Mouse (Mus musculus): ENCODE results near the gene Tlr12. TPM values are rescaled to one million over a fixed set of nuclear protein-coding genes. Genes with fewer than 3 reads are reported as not detected.

Gene Tlr12
- polyA plus RNA-seq, 1 experiment from 2014 or later: 0.91 TPM

DNA sequence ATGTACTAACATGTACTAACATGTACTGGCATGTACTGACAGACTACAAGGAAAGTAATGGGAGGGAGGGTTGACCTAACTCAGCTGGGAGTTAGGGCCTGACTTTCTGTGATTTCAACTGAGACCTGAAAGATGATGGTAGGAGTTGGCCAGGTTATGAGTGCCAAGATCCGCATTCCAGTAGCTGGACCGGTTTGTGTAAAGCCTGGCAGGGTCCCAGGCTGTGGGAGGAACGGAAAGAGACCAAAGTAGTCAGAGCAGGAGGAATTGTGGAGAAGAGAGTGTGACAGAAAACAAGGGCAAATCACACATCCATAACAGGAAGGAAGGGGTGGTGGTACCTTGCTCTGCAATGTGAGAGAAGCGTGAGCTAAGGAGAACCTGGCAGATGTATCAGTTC lies 42.6 kb downstream of the Tlr12 start:
- ATAC-seq (ENCODE audit: low FRiP score, low TSS enrichment): no peak
- WGBS: 87% methylated on average over 4 of the region's 4 CpGs
- Histone ChIP-seq H3K4me2 (replicated peaks; ENCODE audit: low read depth, low read length) (no peak overlapping the region), H3K9me3 (ENCODE audit: control insufficient read depth, low read length) (no peaks in the 10 kb centered on the region), H3K36me3 (ENCODE audit: control insufficient read depth, insufficient read depth, low read length) (peaks cover 6% of the 10 kb centered on the region), H3K27ac (ENCODE audit: low read depth, low read length) (no peak overlapping the region), H3K4me1 (ENCODE audit: control insufficient read depth, insufficient read depth, low read length) (no peaks in the 10 kb centered on the region), H3K4me3 (ENCODE audit: low read length) (no peak overlapping the region), H3K27me3 (ENCODE audit: control insufficient read depth, insufficient read depth, low read length) (no peaks in the 10 kb centered on the region), H3K9ac (ENCODE audit: low read depth, low read length) (no peak overlapping the region)

Other genes with a start within 250 kb of the Tlr12 start
- 3.2 and 4.4 TPM in 2 replicates for gene Zscan20, start 8.5 kb downstream of the Tlr12 start, polyA plus RNA-seq (2014; fragmentation: Nextera tagmentation; extraction: Ambion mirVana)
- 46.6 and 50.2 TPM in 2 replicates for gene Phc2, start 36.1 kb upstream of the Tlr12 start, polyA plus RNA-seq (2014; fragmentation: Nextera tagmentation; extraction: Ambion mirVana)
- 0.23 and 0.49 TPM in 2 replicates for gene A3galt2, start 136.7 kb upstream of the Tlr12 start, polyA plus RNA-seq (2014; fragmentation: Nextera tagmentation; extraction: Ambion mirVana)
- gene Zfp362, start 187.4 kb upstream of the Tlr12 start, polyA plus RNA-seq (2014; fragmentation: Nextera tagmentation; extraction: Ambion mirVana): 33.4 and 37.8 TPM in 2 replicates